Mouse (Mus musculus) CH12.LX (cell line): ENCODE data around the gene Ccdc60. TPM values are rescaled to one million over a fixed set of nuclear protein-coding genes. Genes with fewer than 3 reads are reported as not detected.

Source experiments
- DNase-seq: peaks from one replicate; pipeline ENCODE4 v3.0.0-alpha.2; 2013; ENCODE audit errors: extremely low read depth
- H3K27ac ChIP-seq: 2 replicates; pipeline ENCODE4 v1.5.1; 2012; ENCODE audit warnings: low read depth, mild to moderate bottlenecking, control low read depth, moderate library complexity; ENCODE audit not compliant: insufficient read depth
- H3K27me3 ChIP-seq: replicated peaks from 2 replicates; pipeline ENCODE3; 2012; ENCODE audit warnings: inconsistent platforms
- H3K36me3 ChIP-seq, 2 experiments: replicated peaks in 1 of 2; 2 replicates each; pipeline versions ENCODE3 to v1.6.1; 2012; ENCODE audit warnings: inconsistent platforms in 1 of 2, low read length in 1 of 2, mild to moderate bottlenecking in 1 of 2, mixed read lengths in 1 of 2, moderate library complexity in 1 of 2; ENCODE audit not compliant: control insufficient read depth in 1 of 2, insufficient read depth in 1 of 2
- H3K4me1 ChIP-seq, 2 experiments: 2 replicates each; pipeline ENCODE4 v1.6.1; 2012; ENCODE audit warnings: inconsistent platforms in 1 of 2, moderate library complexity in 1 of 2; ENCODE audit not compliant: insufficient read depth in 2 of 2, control insufficient read depth in 1 of 2
- H3K4me2 ChIP-seq: 2 replicates; pipeline ENCODE4 v1.6.1; 2012; ENCODE audit warnings: low read depth, mild to moderate bottlenecking, control low read depth; ENCODE audit not compliant: poor library complexity, insufficient read depth, severe bottlenecking
- H3K4me3 ChIP-seq, 3 experiments: fragments of 150-350 bp in 1 of 3; sonication (generic) in 1 of 3; replicated peaks in 1 of 3; 2 replicates each; pipeline versions ENCODE3 to v1.5.1; 2011 to 2012; ENCODE audit warnings: low read depth in 2 of 3, low read length in 2 of 3, mild to moderate bottlenecking in 2 of 3, moderate library complexity in 2 of 3, control low read depth in 1 of 3, improper control_type of control experiment in 1 of 3, inconsistent platforms in 1 of 3, mixed read lengths in 1 of 3; ENCODE audit not compliant: poor library complexity in 1 of 3
- H3K79me2 ChIP-seq: replicated peaks from 2 replicates; pipeline ENCODE4 v1.6.1; 2012; ENCODE audit warnings: mild to moderate bottlenecking, moderate library complexity; ENCODE audit not compliant: control insufficient read depth, poor library complexity, insufficient read depth, severe bottlenecking; ENCODE audit errors: extremely low read depth
- H3K9ac ChIP-seq: 2 replicates; pipeline ENCODE4 v1.6.1; 2012; ENCODE audit warnings: low read depth, mild to moderate bottlenecking, control low read depth, moderate library complexity; ENCODE audit not compliant: insufficient read depth
- H3K9me3 ChIP-seq: replicated peaks from 2 replicates; pipeline ENCODE3; 2012; ENCODE audit warnings: low read length, inconsistent platforms, mixed read lengths
- CHD2 ChIP-seq: IDR thresholded peaks from 2 replicates; pipeline ENCODE4 v1.6.1; 2011; ENCODE audit warnings: low read length, improper control_type of control experiment
- CTCF ChIP-seq, 2 experiments: IDR thresholded peaks in 1 of 2; conservative IDR thresholded peaks in 1 of 2; 2 replicates each; pipeline ENCODE4 v1.5.1; 2011 to 2012; ENCODE audit warnings: low read depth in 2 of 2, low read length in 2 of 2, improper control_type of control experiment in 1 of 2, inconsistent platforms in 1 of 2, mild to moderate bottlenecking in 1 of 2, moderate library complexity in 1 of 2
- EP300 ChIP-seq: IDR thresholded peaks from 2 replicates; pipeline ENCODE4 v1.6.1; 2011; ENCODE audit warnings: low read length, improper control_type of control experiment
- ETS1 ChIP-seq: conservative IDR thresholded peaks from 2 replicates; pipeline ENCODE4 v1.6.1; 2012; ENCODE audit warnings: low read depth, mild to moderate bottlenecking, inconsistent platforms, low read length, improper control_type of control experiment, moderate library complexity
- GABPA ChIP-seq: IDR thresholded peaks from 2 replicates; pipeline ENCODE4 v1.6.1; 2012; ENCODE audit warnings: low read depth, low read length, improper control_type of control experiment, inconsistent platforms; ENCODE audit not compliant: insufficient replicate concordance
- HCFC1 ChIP-seq: IDR thresholded peaks from 2 replicates; pipeline ENCODE4 v1.6.1; 2012; ENCODE audit warnings: low read depth, mild to moderate bottlenecking, inconsistent platforms, low read length, improper control_type of control experiment
- IRF4 ChIP-seq: IDR thresholded peaks from 2 replicates; pipeline ENCODE4 v1.6.1; 2014; ENCODE audit warnings: low read depth, mild to moderate bottlenecking, inconsistent platforms, low read length, improper control_type of control experiment
- KAT2A ChIP-seq: IDR thresholded peaks from 2 replicates; pipeline ENCODE4 v1.6.1; 2012; ENCODE audit warnings: low read length, improper control_type of control experiment, inconsistent platforms; ENCODE audit not compliant: insufficient replicate concordance
- MAZ ChIP-seq: IDR thresholded peaks from 2 replicates; pipeline ENCODE4 v1.6.1; 2012; ENCODE audit warnings: low read depth, mild to moderate bottlenecking, inconsistent platforms, low read length, improper control_type of control experiment, moderate library complexity
- MEF2A ChIP-seq: IDR thresholded peaks from 2 replicates; pipeline ENCODE4 v1.6.1; 2014; ENCODE audit warnings: low read depth, mild to moderate bottlenecking, inconsistent platforms, low read length, improper control_type of control experiment, borderline replicate concordance
- MXI1 ChIP-seq: IDR thresholded peaks from 2 replicates; pipeline ENCODE4 v1.6.1; 2011; ENCODE audit warnings: mild to moderate bottlenecking, low read depth, low read length, improper control_type of control experiment
- NRF1 ChIP-seq: IDR thresholded peaks from 2 replicates; pipeline ENCODE4 v1.6.1; 2014; ENCODE audit warnings: low read depth, mild to moderate bottlenecking, inconsistent platforms, low read length, improper control_type of control experiment, moderate library complexity
- PAX5 ChIP-seq: IDR thresholded peaks from 2 replicates; pipeline ENCODE4 v1.6.1; 2012; ENCODE audit warnings: low read length, inconsistent platforms, mixed read lengths
- POLR2AphosphoS2 ChIP-seq: IDR thresholded peaks from 2 replicates; pipeline ENCODE4 v1.6.1; 2011; ENCODE audit warnings: low read depth, low read length, improper control_type of control experiment
- RCOR1 ChIP-seq: conservative IDR thresholded peaks from 2 replicates; pipeline ENCODE4 v1.6.1; 2012; ENCODE audit warnings: low read depth, mild to moderate bottlenecking, inconsistent platforms, low read length, improper control_type of control experiment
- SIN3A ChIP-seq: IDR thresholded peaks from 2 replicates; pipeline ENCODE4 v1.6.1; 2012; ENCODE audit warnings: low read length, improper control_type of control experiment, inconsistent platforms
- SMC3 ChIP-seq: IDR thresholded peaks from 2 replicates; pipeline ENCODE4 v1.6.1; 2011; ENCODE audit warnings: low read depth, low read length, improper control_type of control experiment
- TBP ChIP-seq: conservative IDR thresholded peaks from 2 replicates; pipeline ENCODE4 v1.6.1; 2011; ENCODE audit warnings: low read depth, low read length, improper control_type of control experiment
- UBTF ChIP-seq: IDR thresholded peaks from 2 replicates; pipeline ENCODE4 v1.6.1; 2012; ENCODE audit warnings: low read depth, mild to moderate bottlenecking, inconsistent platforms, low read length, improper control_type of control experiment, moderate library complexity
- USF1 ChIP-seq: IDR thresholded peaks from 2 replicates; pipeline ENCODE4 v1.6.1; 2014; ENCODE audit warnings: low read depth, mild to moderate bottlenecking, inconsistent platforms, low read length, improper control_type of control experiment
- ZC3H11A ChIP-seq: IDR thresholded peaks from 2 replicates; pipeline ENCODE4 v1.6.1; 2012; ENCODE audit warnings: low read depth, mild to moderate bottlenecking, inconsistent platforms, low read length, improper control_type of control experiment
- ZMIZ1 ChIP-seq: IDR thresholded peaks from 2 replicates; pipeline ENCODE4 v1.6.1; 2012; ENCODE audit warnings: low read depth, mild to moderate bottlenecking, inconsistent platforms, low read length, improper control_type of control experiment
- dilution Hi-C: fragments of 300-500 bp; cut with MboI; formaldehyde crosslinking; loops from 2 replicates; pipeline ENCODE4 v1.14.3; 2020; ENCODE audit warnings: low sequenced_read_pairs; ENCODE audit not compliant: extremely low pct_unique_long_range_greater_than_20kb, extremely low pct_ligation_motif_present
- in situ Hi-C: fragments of 300-500 bp; cut with MboI; formaldehyde crosslinking; loops from 3 replicates; pipeline ENCODE4 v1.14.3; 2019; ENCODE audit warnings: low sequenced_read_pairs, low pct_ligation_motif_present, low pct_unique_long_range_greater_than_20kb, mixed read lengths
- polyA plus RNA-seq: library from polyadenylated mRNA; unstranded; fragments of >175 nt; gene quantifications from 2 replicates; pipeline ENCODE4 v1.2.1, GENCODE M21; 2012; ENCODE audit warnings: low read depth; ENCODE audit not compliant: insufficient read length
- total RNA-seq, 2 experiments: library from RNA; depleted of rRNA; stranded (reverse); fragments of 300-350 nt in 1 of 2; fragments of >200 nt in 1 of 2; gene quantifications; 2 replicates each; pipeline ENCODE4 v1.2.3; 2012 to 2014

Gene Ccdc60
- total and polyA plus RNA-seq, 3 experiments = not detected

GRCm38 (mm10) chr5:116194499-116194898 is 94.3 kb downstream of the Ccdc60 start:
- Histone ChIP-seq H3K9me3 (peaks cover 92% of the 10 kb centered on the region), H3K79me2 (no peaks in the 10 kb centered on the region), H3K4me3 (no peak overlapping the region), H3K4me2 (no peak overlapping the region), H3K27ac (no peak overlapping the region), H3K36me3 (no peaks in the 10 kb centered on the region), H3K4me1 (no peaks in the 10 kb centered on the region), H3K27me3 (no peaks in the 10 kb centered on the region), H3K9ac (no peak overlapping the region)
- DNase-seq = no peak
- in situ Hi-C loops (no loop called here), dilution Hi-C loops (no loop called here)
- TF ChIP-seq ZC3H11A (no peak), IRF4 (no peak), SMC3 (no peak), SIN3A (no peak), ETS1 (no peak), UBTF (no peak), PAX5 (no peak), USF1 (no peak), NRF1 (no peak), KAT2A (no peak), GABPA (no peak), ZMIZ1 (no peak), EP300 (no peak), HCFC1 (no peak), TBP (no peak)

DNA sequence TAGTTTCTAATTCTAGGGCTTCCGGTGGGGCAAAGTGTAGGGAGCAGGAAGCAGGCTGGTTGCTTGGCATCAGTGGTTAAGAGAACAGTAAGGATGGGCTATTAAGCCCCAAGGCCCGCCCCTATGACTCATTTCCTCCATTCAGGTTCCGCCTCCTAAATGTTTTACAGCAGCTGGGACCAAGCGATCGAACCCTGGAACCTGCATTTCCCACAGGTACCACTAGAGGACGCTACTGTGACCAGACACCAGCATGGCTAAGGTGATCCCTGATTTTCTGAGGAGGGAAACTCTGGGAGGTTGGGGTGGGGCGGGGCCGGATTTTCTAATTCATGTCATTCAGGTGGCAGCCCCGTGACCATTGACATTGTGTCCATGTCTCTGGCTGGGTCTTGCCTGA is 96.1 kb downstream of the Ccdc60 start:
- Histone ChIP-seq H3K36me3 (no peaks in the 10 kb centered on the region), H3K9me3 (peaks cover 86% of the 10 kb centered on the region)
- dilution Hi-C loops = no loop called here

More for the DNA sequence above, 96.1 kb downstream of the Ccdc60 start:
- Histone ChIP-seq H3K4me2 (no peak overlapping the region), H3K27ac (no peak overlapping the region), H3K79me2 (no peaks in the 10 kb centered on the region), H3K4me1 (no peaks in the 10 kb centered on the region), H3K4me3 (no peak overlapping the region)
- in situ Hi-C loops = no loop called here
- TF ChIP-seq KAT2A (no peak), POLR2AphosphoS2 (no peak), CTCF (conservative IDR thresholded peaks at IDR 0.05 in 1 of 2, IDR thresholded peaks at IDR 0.05 in 1 of 2; ENCODE audit: low read depth in 2 of 2, low read length in 2 of 2) (no peak), MAZ (no peak), SMC3 (no peak), ZC3H11A (no peak), MEF2A (no peak), RCOR1 (no peak), CHD2 (no peak), MXI1 (no peak), GABPA (no peak), UBTF (no peak)
- TF ChIP-seq, all 38 proteins: peak for 0
- no peak for DNase-seq
- H3K27me3 ChIP-seq = no peaks in the 10 kb centered on the region
- no peak overlapping the region for H3K9ac ChIP-seq
